Comparison of ENCODE assay signal across 18 mouse cellular contexts in the genomic region with DNA sequence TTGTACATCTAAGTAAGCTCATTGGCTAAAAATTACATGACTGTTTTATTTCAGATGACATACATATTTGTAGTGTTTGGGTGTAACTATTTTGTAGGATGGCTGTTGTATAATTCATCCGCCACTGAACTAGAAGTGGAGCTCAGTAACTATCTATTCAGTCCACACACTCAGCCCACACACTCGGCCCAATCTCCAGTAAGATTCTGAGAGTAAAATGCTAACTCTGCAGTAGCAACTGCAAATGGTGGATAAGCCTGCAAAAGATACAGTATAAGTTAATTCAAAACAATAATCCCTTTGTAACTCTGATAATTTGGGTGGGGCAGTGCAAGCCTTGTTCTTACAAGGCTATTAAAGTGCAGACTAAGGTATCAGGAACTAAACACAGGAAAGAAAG.
"Had no signal": no experiment of that assay in that cellular context is flagged by ENCODE, and none has a peak within 500 bp of the region (broad histone marks: within the 10 kb centered on the region; RNA-seq: fewer than 3 reads in every experiment).

No protein-coding gene starts in this region.

- H3K4me1 ChIP-seq: midbrain, embryonic 10.5 days; midbrain, embryonic 12.5 days; neural tube, embryonic 13.5 days; neural tube, embryonic 15.5 days had no signal

- H3K4me3 ChIP-seq: midbrain, embryonic 10.5 days; midbrain, embryonic 12.5 days; myocyte; neural tube, embryonic 13.5 days; neural tube, embryonic 15.5 days had no signal

- H3K27ac ChIP-seq: liver, embryonic 14.5 days; midbrain, embryonic 10.5 days; midbrain, embryonic 12.5 days; neural tube, embryonic 13.5 days; neural tube, embryonic 15.5 days had no signal

- H3K9me3 ChIP-seq: midbrain, embryonic 10.5 days; midbrain, embryonic 12.5 days; neural tube, embryonic 13.5 days; neural tube, embryonic 15.5 days had no signal

- DNase-seq: lung, adult 18-20 months; lung, embryonic 14.5 days; lung, postnatal 10 days; lung, postnatal 4 days; midbrain, embryonic 14.5 days; retina, postnatal 1 day; right cerebral cortex, postnatal 4 days; spleen, adult 18-20 months; thymus, adult 18-20 months; thymus, postnatal 14 days; thymus, postnatal 36 days had no signal

- H3K27me3 ChIP-seq: midbrain, embryonic 12.5 days; neural tube, embryonic 13.5 days; neural tube, embryonic 15.5 days had no signal

- ATAC-seq: midbrain, embryonic 16.5 days had no signal

- H3K36me3 ChIP-seq: midbrain, embryonic 10.5 days; midbrain, embryonic 12.5 days; neural tube, embryonic 13.5 days; neural tube, embryonic 15.5 days had no signal

- H3K9ac ChIP-seq: liver, embryonic 14.5 days; lung, embryonic 14.5 days; midbrain, embryonic 12.5 days; neural tube, embryonic 13.5 days; neural tube, embryonic 15.5 days had no signal
